8 mouse cellular contexts compared by ENCODE assay signal in genomic region chr4:115784769-115785510, GRCm38 (mm10). TPM values are rescaled to one million over a fixed set of nuclear protein-coding genes. Genes with fewer than 3 reads are reported as not detected.
DNase-seq lines count a peak whose midpoint lies in the region; ATAC-seq and TF ChIP-seq lines count a peak whose summit lies in the region.

Gene Atpaf1 (plus strand): TSS chr4:115784812.

- peak within 1 kb of the TSS; percentile 65 to 95 for H3K4me3 ChIP-seq in MEL (ENCODE audit: control insufficient read depth in 1 of 2, insufficient read depth in 1 of 2, low read depth in 2 of 2, low read length in 2 of 2)
- peak within 1 kb of the TSS; percentile 67 for H3K4me3 ChIP-seq in forebrain, postnatal 0 days (ENCODE audit: low read depth, low read length)
- H3K4me3 ChIP-seq in layer of hippocampus, adult 2 months, result peak within 1 kb of the TSS; percentile 85
- peak within 1 kb of the TSS; percentile 71 for H3K4me3 ChIP-seq in lung, embryonic 14.5 days (ENCODE audit: low read depth, low read length)
- peak within 1 kb of the TSS; percentile 81 for H3K4me3 ChIP-seq in olfactory bulb, adult 2 months (ENCODE audit: insufficient read depth, low read depth, low read length)

- peak in 1 of 2 experiments; percentile 11; a peak in 1 of 4 replicates for TF ChIP-seq EP300 in MEL (IDR thresholded peaks at IDR 0.05; ENCODE audit: low read depth in 1 of 2, low read length in 2 of 2)

- TF ChIP-seq RAD21 in MEL (IDR thresholded peaks at IDR 0.05; ENCODE audit: low read depth, low read length), result no peak

- peak; percentile 62 to 66; a peak in 3 of 4 replicates for TF ChIP-seq POLR2A in MEL (IDR thresholded peaks at IDR 0.05; ENCODE audit: control insufficient read depth in 1 of 2, insufficient read depth in 1 of 2, low read depth in 1 of 2, low read length in 2 of 2, poor library complexity in 1 of 2)
- TF ChIP-seq POLR2A in olfactory bulb, adult 2 months (IDR thresholded peaks at IDR 0.05; ENCODE audit: insufficient read depth, low read depth, low read length), result peak; percentile 64

- no peaks in the 10 kb centered on the region for H3K27me3 ChIP-seq in MEL (ENCODE audit: control insufficient read depth in 1 of 2, insufficient read depth in 2 of 2, low read length in 2 of 2)
- no peaks in the 10 kb centered on the region for H3K27me3 ChIP-seq in forebrain, postnatal 0 days (ENCODE audit: insufficient read depth, low read length)
- H3K27me3 ChIP-seq in lung, embryonic 14.5 days (ENCODE audit: insufficient read depth, low read length), result no peaks in the 10 kb centered on the region

- H3K79me2 ChIP-seq in MEL (ENCODE audit: control insufficient read depth, insufficient read depth, low read length, poor library complexity), result peaks cover 9% of the 10 kb centered on the region

- DNase-seq in MEL (ENCODE audit: low read depth, low spot score), result peak; percentile 85
- DNase-seq in cerebellum, adult 18-20 months, result peak; percentile 73 to 87
- DNase-seq in forebrain, postnatal 0 days, result peak; percentile 84
- DNase-seq in heart, postnatal 36 days, result peak; percentile 79 to 80
- DNase-seq in layer of hippocampus, adult 2 months (ENCODE audit: low spot score in 2 of 2), result peak; percentile 78 to 88
- peak; percentile 79 for DNase-seq in lung, embryonic 14.5 days
- peak; percentile 56 to 61 for DNase-seq in thymus, adult 18-20 months

- intact Hi-C loops in heart, postnatal 36 days (cut with DNase I), result loop anchor here (2.0 kb wide), 1 partner anchor 42 kb away; no protein-coding TSS in a partner anchor

- WGBS in forebrain, postnatal 0 days, result 3% methylated on average over 69 of the region's 69 CpGs
- under 1% methylated on average over 69 of the region's 69 CpGs for WGBS in lung, embryonic 14.5 days
- WGBS in olfactory bulb, adult 2 months, result under 1% methylated on average over 69 of the region's 69 CpGs

- H3K27ac ChIP-seq in MEL (ENCODE audit: control insufficient read depth, low read depth, low read length), result peak within 1 kb of the TSS; percentile 32
- 0 out of 2 replicates have a peak within 1 kb of the TSS, but pooled peaks have one; percentile 23 for H3K27ac ChIP-seq in forebrain, postnatal 0 days (ENCODE audit: low read depth, low read length)
- peak within 1 kb of the TSS; percentile 84 for H3K27ac ChIP-seq in layer of hippocampus, adult 2 months
- peak within 1 kb of the TSS; percentile 46; the same call in 1 of the 2 replicates for H3K27ac ChIP-seq in lung, embryonic 14.5 days (ENCODE audit: low read depth)
- peak within 1 kb of the TSS; percentile 77 for H3K27ac ChIP-seq in olfactory bulb, adult 2 months (ENCODE audit: insufficient read depth, low read depth, low read length)

- ATAC-seq in forebrain, postnatal 0 days, result peak; percentile 95
- peak; percentile 90 for ATAC-seq in lung, embryonic 14.5 days (ENCODE audit: insufficient read depth)

- no peak for TF ChIP-seq CTCF in MEL (IDR thresholded peaks at IDR 0.05 in 2 of 3, conservative IDR thresholded peaks at IDR 0.05 in 1 of 3; ENCODE audit: control insufficient read depth in 1 of 3, insufficient read depth in 1 of 3, low read depth in 2 of 3, low read length in 3 of 3, poor library complexity in 1 of 3, severe bottlenecking in 1 of 3)
- TF ChIP-seq CTCF in forebrain, postnatal 0 days (IDR thresholded peaks at IDR 0.05; ENCODE audit: low read depth), result peak; percentile 60
- TF ChIP-seq CTCF in layer of hippocampus, adult 2 months (conservative IDR thresholded peaks at IDR 0.05), result peak; percentile 58
- no peak; the same call in 1 of the 2 replicates for TF ChIP-seq CTCF in lung, embryonic 14.5 days (IDR thresholded peaks at IDR 0.05; ENCODE audit: low read depth)
- TF ChIP-seq CTCF in olfactory bulb, adult 2 months (IDR thresholded peaks at IDR 0.05; ENCODE audit: insufficient read depth, low read depth, low read length), result no peak

- H3K9ac ChIP-seq in MEL (ENCODE audit: control insufficient read depth, low read depth, low read length, poor library complexity, severe bottlenecking), result peak within 1 kb of the TSS; percentile 65
- peak within 1 kb of the TSS; percentile 58 for H3K9ac ChIP-seq in forebrain, postnatal 0 days
- H3K9ac ChIP-seq in lung, embryonic 14.5 days, result peak within 1 kb of the TSS; percentile 81

- peaks cover 4 to 6% of the 10 kb centered on the region in 2 experiments; a peak in 3 of 4 replicates for H3K36me3 ChIP-seq in MEL (ENCODE audit: control insufficient read depth in 1 of 2, insufficient read depth in 2 of 2, low read length in 2 of 2)
- peaks cover 11% of the 10 kb centered on the region for H3K36me3 ChIP-seq in forebrain, postnatal 0 days (ENCODE audit: insufficient read depth)
- H3K36me3 ChIP-seq in lung, embryonic 14.5 days (ENCODE audit: insufficient read depth), result peaks cover 15% of the 10 kb centered on the region

- no peaks in the 10 kb centered on the region for H3K9me3 ChIP-seq in MEL (replicated peaks; ENCODE audit: insufficient read depth, low read length)
- no peaks in the 10 kb centered on the region for H3K9me3 ChIP-seq in forebrain, postnatal 0 days (ENCODE audit: low read length)
- H3K9me3 ChIP-seq in lung, embryonic 14.5 days (ENCODE audit: low read depth, low read length), result no peaks in the 10 kb centered on the region

- peak within 1 kb of the TSS; percentile 54 for H3K4me2 ChIP-seq in forebrain, postnatal 0 days (ENCODE audit: low read depth)
- peak within 1 kb of the TSS; percentile 70 for H3K4me2 ChIP-seq in lung, embryonic 14.5 days

- H3K4me1 ChIP-seq in MEL (ENCODE audit: control insufficient read depth in 1 of 2, insufficient read depth in 2 of 2, low read length in 2 of 2), result peaks cover 6 to 16% of the 10 kb centered on the region in 2 experiments; a peak in 3 of 4 replicates
- H3K4me1 ChIP-seq in forebrain, postnatal 0 days (ENCODE audit: insufficient read depth), result peaks cover 5% of the 10 kb centered on the region; the same call in 1 of the 2 replicates
- 0 out of 2 replicates have a peak, but pooled peaks cover 3% of the 10 kb centered on the region for H3K4me1 ChIP-seq in lung, embryonic 14.5 days (ENCODE audit: insufficient read depth)
- H3K4me1 ChIP-seq in olfactory bulb, adult 2 months (ENCODE audit: control insufficient read depth, insufficient read depth, low read length), result peaks cover 12% of the 10 kb centered on the region; the same call in 1 of the 2 replicates

TF ChIP-seq in MEL, 35 proteins besides CTCF, POLR2A, EP300 and RAD21:
- TF ChIP-seq TAL1 (IDR thresholded peaks at IDR 0.05; ENCODE audit: low read length) (no peak), TBP (IDR thresholded peaks at IDR 0.05; ENCODE audit: low read depth, low read length) (peak; percentile 63; the same call in 1 of the 2 replicates), MAZ (IDR thresholded peaks at IDR 0.05; ENCODE audit: low read depth, low read length) (peak; percentile 82; the same call in 1 of the 2 replicates), HCFC1 (IDR thresholded peaks at IDR 0.05; ENCODE audit: low read depth, low read length) (peak; percentile 79), MAX (IDR thresholded peaks at IDR 0.05; ENCODE audit: low read length) (peak; percentile 79), ELF1 (IDR thresholded peaks at IDR 0.05; ENCODE audit: low read depth, low read length) (peak; percentile 36; the same call in 1 of the 2 replicates), UBTF (IDR thresholded peaks at IDR 0.05; ENCODE audit: borderline replicate concordance, insufficient read depth, low read depth, low read length) (0 out of 2 replicates have a peak, but pooled peaks have one; percentile 37), SMC3 (IDR thresholded peaks at IDR 0.05; ENCODE audit: low read depth, low read length) (no peak), POLR2AphosphoS2 (IDR thresholded peaks at IDR 0.05; ENCODE audit: low read length) (no peak), E2F4 (IDR thresholded peaks at IDR 0.05; ENCODE audit: borderline replicate concordance, low read depth, low read length) (peak; percentile 56; the same call in 1 of the 2 replicates), CHD2 (IDR thresholded peaks at IDR 0.05; ENCODE audit: low read length) (no peak), SIN3A (IDR thresholded peaks at IDR 0.05; ENCODE audit: low read length) (peak; percentile 61; the same call in 1 of the 2 replicates), MXI1 (IDR thresholded peaks at IDR 0.05; ENCODE audit: low read depth, low read length) (peak; percentile 56; the same call in 1 of the 2 replicates), ETS1 (IDR thresholded peaks at IDR 0.05; ENCODE audit: low read depth, low read length) (0 out of 2 replicates have a peak, but pooled peaks have one; percentile 31), KAT2A (conservative IDR thresholded peaks at IDR 0.05; ENCODE audit: low read depth, low read length) (peak; percentile 50; the same call in 1 of the 2 replicates), ZMIZ1 (IDR thresholded peaks at IDR 0.05; ENCODE audit: low read depth, low read length) (no peak), TCF12 (IDR thresholded peaks at IDR 0.05; ENCODE audit: low read depth, low read length) (peak; percentile 76), NELFE (IDR thresholded peaks at IDR 0.05; ENCODE audit: low read depth, low read length) (peak; percentile 69), MAFK (IDR thresholded peaks at IDR 0.05; ENCODE audit: borderline replicate concordance, low read depth, low read length) (no peak), JUND (IDR thresholded peaks at IDR 0.05; ENCODE audit: low read depth, low read length) (no peak), NRF1 (IDR thresholded peaks at IDR 0.05; ENCODE audit: insufficient read depth, low read depth, low read length, poor library complexity, severe bottlenecking) (peak; percentile 68), MYC (IDR thresholded peaks at IDR 0.05; ENCODE audit: low read depth, low read length) (0 out of 2 replicates have a peak, but pooled peaks have one; percentile 54)

RNA-seq across cellular contexts. Expression of gene Atpaf1, which starts in this region (rescaled TPM):
- 18.9 and 24.5 TPM in 2 replicates for total RNA-seq in MEL (2012; rRNA removed)
- polyA plus RNA-seq in MEL (2012; ENCODE audit: insufficient read depth in 1 of 2, insufficient read length in 2 of 2, low read depth in 1 of 2, low replicate concordance in 2 of 2, missing spikeins in 1 of 2), result 10 to 100 TPM in 1 of 2 experiments, not detected in 1; 23.4 TPM
- total RNA-seq in forebrain, postnatal 0 days (2014; rRNA removed), result 22.1 and 34.0 TPM in 2 replicates
- 28.0 and 40.9 TPM in 2 replicates for polyA plus RNA-seq in forebrain, postnatal 0 days (2015; fragmentation: Nextera tagmentation; extraction: Ambion mirVana)
- total RNA-seq in heart, postnatal 36 days (2021), result 10 to 100 TPM; 82.3 to 95.1 TPM
- 10 to 100 TPM; 54.2 to 60.9 TPM for total RNA-seq in layer of hippocampus, adult 2 months (2021)
- polyA plus RNA-seq in lung, embryonic 14.5 days (2014; fragmentation: Nextera tagmentation; extraction: Ambion mirVana), result 55.6 and 61.4 TPM in 2 replicates
- not detected in 2 replicates for polyA plus RNA-seq in olfactory bulb, adult 2 months (2012; ENCODE audit: insufficient read depth, insufficient read length, low replicate concordance, missing spikeins)

Comparison
In these comparisons a context has a peak if more than half of its experiments do, and no peak if none do; other contexts are left out.
1. Peak in every context shown above with its lines: DNase-seq, ATAC-seq, H3K4me3 ChIP-seq and H3K27ac ChIP-seq.
2. H3K27ac ChIP-seq: peak in every context shown above with its lines; median percentile 84 in layer of hippocampus, adult 2 months; 77 in olfactory bulb, adult 2 months; 46 in lung, embryonic 14.5 days; 32 in MEL; 23 in forebrain, postnatal 0 days.
3. CTCF ChIP-seq: peak in forebrain, postnatal 0 days (single experiment) and layer of hippocampus, adult 2 months (single experiment); none in MEL (0 of 3), lung, embryonic 14.5 days (single experiment) and olfactory bulb, adult 2 months (single experiment).